Mouse (Mus musculus): Measurements from ENCODE around the gene Lima1. TPM values are rescaled to one million over a fixed set of nuclear protein-coding genes. Genes with fewer than 3 reads are reported as not detected.

Lima1 gene
- polyA plus RNA-seq, 2 experiments: 76.0 to 81.2 TPM

DNA sequence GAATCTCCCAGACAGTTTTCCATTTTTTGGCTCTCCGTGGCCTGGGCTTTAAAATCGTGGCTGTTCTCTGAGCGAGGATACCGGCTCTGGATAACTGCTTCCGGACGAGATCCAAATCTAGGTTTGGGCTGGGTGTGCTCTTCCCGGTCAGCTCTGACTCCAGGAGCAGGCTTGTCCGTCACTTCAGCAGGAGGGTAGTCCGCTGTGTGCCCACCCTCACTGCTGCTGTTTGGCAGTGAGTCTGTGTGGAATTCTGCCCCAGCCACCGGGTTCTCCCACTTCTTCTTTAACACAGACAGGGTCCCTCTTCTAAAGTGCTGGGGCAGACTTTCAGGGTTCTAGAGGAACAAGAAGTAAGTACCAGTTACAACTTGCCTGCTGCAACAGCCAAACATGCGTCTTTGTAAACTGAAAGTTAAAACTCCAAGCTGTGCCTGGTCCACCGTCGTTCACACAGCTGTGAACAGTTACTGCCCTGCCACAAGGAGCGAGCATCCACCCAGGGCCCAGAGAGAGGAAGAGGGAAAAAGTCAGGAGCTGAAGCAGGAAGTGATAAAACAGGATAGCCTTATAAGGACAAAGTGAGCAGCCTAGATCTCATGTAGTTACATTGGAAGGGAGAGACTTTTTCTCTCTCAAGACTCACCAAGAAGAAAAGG lies 55.5 kb downstream of the Lima1 start:
- peak; percentile 85; the same call in 1 of the 2 replicates for TF ChIP-seq POLR2A (IDR thresholded peaks at IDR 0.05; ENCODE audit: borderline replicate concordance, extremely low read depth, insufficient read depth, insufficient read length)
- Histone ChIP-seq H3K27me3 (ENCODE audit: control insufficient read depth, insufficient read depth, low read length) (no peaks in the 10 kb centered on the region), H3K36me3 (ENCODE audit: control insufficient read depth, insufficient read depth, low read length) (peaks cover 15% of the 10 kb centered on the region), H3K4me2 (replicated peaks; ENCODE audit: low read depth, low read length, severe bottlenecking) (peak overlapping the region; percentile 70), H3K9ac (ENCODE audit: low read depth, low read length, severe bottlenecking) (peak overlapping the region; percentile 80), H3K4me3 (replicated peaks; ENCODE audit: low read length) (peak overlapping the region; percentile 64), H3K9me3 (ENCODE audit: control insufficient read depth, low read length) (no peaks in the 10 kb centered on the region), H3K4me1 (ENCODE audit: control insufficient read depth, insufficient read depth, low read length) (peaks cover 10% of the 10 kb centered on the region), H3K27ac (replicated peaks; ENCODE audit: low read depth, low read length) (peak overlapping the region; percentile 98)
- peak; percentile 77 for DNase-seq (ENCODE audit: low spot score)
- ATAC-seq (ENCODE audit: low FRiP score, low read depth): peak; percentile 55
- WGBS: 2% methylated on average over 14 of the region's 14 CpGs

DNA sequence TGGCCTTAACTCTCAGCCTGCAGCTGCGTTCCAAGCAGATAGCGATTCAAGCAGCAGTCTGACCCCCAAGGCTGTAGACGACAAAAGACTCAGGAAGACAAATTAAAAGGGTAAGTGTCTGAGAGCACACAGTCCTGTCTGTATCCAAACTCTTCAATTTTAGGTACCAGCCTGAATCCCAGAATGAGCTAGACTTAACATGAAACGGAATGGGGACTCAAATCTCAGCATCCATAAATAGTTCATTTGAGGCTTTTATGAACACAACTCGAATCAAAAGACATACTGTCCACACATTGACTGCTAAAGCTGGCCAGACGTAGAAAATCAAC lies 56.2 kb downstream of the Lima1 start:
- Histone ChIP-seq H3K27me3 (ENCODE audit: control insufficient read depth, insufficient read depth, low read length) (no peaks in the 10 kb centered on the region), H3K27ac (replicated peaks; ENCODE audit: low read depth, low read length) (peak overlapping the region; percentile 98), H3K4me1 (ENCODE audit: control insufficient read depth, insufficient read depth, low read length) (peaks cover 10% of the 10 kb centered on the region), H3K4me2 (replicated peaks; ENCODE audit: low read depth, low read length, severe bottlenecking) (peak overlapping the region; percentile 70), H3K9ac (ENCODE audit: low read depth, low read length, severe bottlenecking) (peak overlapping the region; percentile 80), H3K4me3 (replicated peaks; ENCODE audit: low read length) (peak overlapping the region; percentile 64), H3K36me3 (ENCODE audit: control insufficient read depth, insufficient read depth, low read length) (peaks cover 17% of the 10 kb centered on the region), H3K9me3 (ENCODE audit: control insufficient read depth, low read length) (no peaks in the 10 kb centered on the region)
- 2% methylated on average over 6 of the region's 6 CpGs for WGBS
- ATAC-seq (ENCODE audit: low FRiP score, low read depth) (no peak; the same call in 1 of the 2 replicates), DNase-seq (ENCODE audit: low spot score) (no peak)
- 0 out of 2 replicates have a peak, but pooled peaks have one; percentile 9 for TF ChIP-seq POLR2A (IDR thresholded peaks at IDR 0.05; ENCODE audit: borderline replicate concordance, extremely low read depth, insufficient read depth, insufficient read length)

GRCm38 (mm10) chr15:99818321-99819108 lies 56.7 kb downstream of the Lima1 start:
- H3K4me1 ChIP-seq (ENCODE audit: control insufficient read depth, insufficient read depth, low read length): peaks cover 10% of the 10 kb centered on the region
- peak overlapping the region; percentile 80 for H3K9ac ChIP-seq (ENCODE audit: low read depth, low read length, severe bottlenecking)
- peak; percentile 90 for ATAC-seq (ENCODE audit: low FRiP score, low read depth)
- H3K36me3 ChIP-seq (ENCODE audit: control insufficient read depth, insufficient read depth, low read length): peaks cover 17% of the 10 kb centered on the region
- 2% methylated on average over 13 of the region's 13 CpGs for WGBS
- DNase-seq (ENCODE audit: low spot score): peak; percentile 96
- peak overlapping the region; percentile 64 for H3K4me3 ChIP-seq (replicated peaks; ENCODE audit: low read length)
- H3K4me2 ChIP-seq (replicated peaks; ENCODE audit: low read depth, low read length, severe bottlenecking): peak overlapping the region; percentile 70
- H3K27ac ChIP-seq (replicated peaks; ENCODE audit: low read depth, low read length): peak overlapping the region; percentile 98
- peak; percentile 23; the same call in 1 of the 2 replicates for TF ChIP-seq POLR2A (IDR thresholded peaks at IDR 0.05; ENCODE audit: borderline replicate concordance, extremely low read depth, insufficient read depth, insufficient read length)
- no peaks in the 10 kb centered on the region for H3K27me3 ChIP-seq (ENCODE audit: control insufficient read depth, insufficient read depth, low read length)
- no peaks in the 10 kb centered on the region for H3K9me3 ChIP-seq (ENCODE audit: control insufficient read depth, low read length)

GRCm38 (mm10) chr15:99817343-99818235 lies 57.7 kb downstream of the Lima1 start:
- peak overlapping the region; percentile 80 for H3K9ac ChIP-seq (ENCODE audit: low read depth, low read length, severe bottlenecking)
- peaks cover 18% of the 10 kb centered on the region for H3K36me3 ChIP-seq (ENCODE audit: control insufficient read depth, insufficient read depth, low read length)
- 12% methylated on average over 8 of the region's 8 CpGs for WGBS
- no peaks in the 10 kb centered on the region for H3K27me3 ChIP-seq (ENCODE audit: control insufficient read depth, insufficient read depth, low read length)
- no peak for DNase-seq (ENCODE audit: low spot score)
- peak; percentile 22; the same call in 1 of the 2 replicates for TF ChIP-seq POLR2A (IDR thresholded peaks at IDR 0.05; ENCODE audit: borderline replicate concordance, extremely low read depth, insufficient read depth, insufficient read length)
- H3K9me3 ChIP-seq (ENCODE audit: control insufficient read depth, low read length): no peaks in the 10 kb centered on the region
- ATAC-seq (ENCODE audit: low FRiP score, low read depth): peak; percentile 27; the same call in 1 of the 2 replicates
- peak overlapping the region; percentile 64 for H3K4me3 ChIP-seq (replicated peaks; ENCODE audit: low read length)
- H3K4me2 ChIP-seq (replicated peaks; ENCODE audit: low read depth, low read length, severe bottlenecking): peak overlapping the region; percentile 70
- H3K4me1 ChIP-seq (ENCODE audit: control insufficient read depth, insufficient read depth, low read length): peaks cover 10% of the 10 kb centered on the region
- peak overlapping the region; percentile 98 for H3K27ac ChIP-seq (replicated peaks; ENCODE audit: low read depth, low read length)

- Histone ChIP-seq H3K36me3 (ENCODE audit: control insufficient read depth, insufficient read depth, low read length) (peaks cover 25% of the 10 kb centered on the region), H3K9ac (ENCODE audit: low read depth, low read length, severe bottlenecking) (no peak overlapping the region), H3K27me3 (ENCODE audit: control insufficient read depth, insufficient read depth, low read length) (no peaks in the 10 kb centered on the region), H3K27ac (replicated peaks; ENCODE audit: low read depth, low read length) (no peak overlapping the region), H3K4me2 (replicated peaks; ENCODE audit: low read depth, low read length, severe bottlenecking) (no peak overlapping the region), H3K9me3 (ENCODE audit: control insufficient read depth, low read length) (no peaks in the 10 kb centered on the region), H3K4me3 (replicated peaks; ENCODE audit: low read length) (no peak overlapping the region), H3K4me1 (ENCODE audit: control insufficient read depth, insufficient read depth, low read length) (peaks cover 15% of the 10 kb centered on the region)
- DNase-seq (ENCODE audit: low spot score) (no peak), ATAC-seq (ENCODE audit: low FRiP score, low read depth) (no peak)
- TF ChIP-seq POLR2A (IDR thresholded peaks at IDR 0.05; ENCODE audit: borderline replicate concordance, extremely low read depth, insufficient read depth, insufficient read length): no peak
- 92% methylated on average over 4 of the region's 4 CpGs for WGBS
Measured at GRCm38 (mm10) chr15:99815999-99816398, 59.3 kb downstream of the Lima1 start.
